Mouse (Mus musculus) CH12.LX (cell line): ENCODE measurements around the gene Rab4a.

Experiments
- BHLHE40 ChIP-seq: IDR thresholded peaks from 2 replicates; pipeline ENCODE4 v1.6.1; 2011; ENCODE audit warnings: mild to moderate bottlenecking, low read depth, low read length, improper control_type of control experiment
- CTCF ChIP-seq, 2 experiments: IDR thresholded peaks in 1 of 2; conservative IDR thresholded peaks in 1 of 2; 2 replicates each; pipeline ENCODE4 v1.5.1; 2011 to 2012; ENCODE audit warnings: low read depth in 2 of 2, low read length in 2 of 2, improper control_type of control experiment in 1 of 2, inconsistent platforms in 1 of 2, mild to moderate bottlenecking in 1 of 2, moderate library complexity in 1 of 2
- E2F4 ChIP-seq: IDR thresholded peaks from 2 replicates; pipeline ENCODE4 v1.6.1; 2011; ENCODE audit warnings: low read depth, low read length, improper control_type of control experiment; ENCODE audit not compliant: insufficient replicate concordance
- MAFK ChIP-seq: IDR thresholded peaks from 2 replicates; pipeline ENCODE4 v1.6.1; 2011; ENCODE audit warnings: low read length, improper control_type of control experiment; ENCODE audit not compliant: insufficient replicate concordance
- POLR2A ChIP-seq: IDR thresholded peaks from 2 replicates; pipeline ENCODE4 v1.6.1; 2011; ENCODE audit warnings: low read depth, mild to moderate bottlenecking, improper control_type of control experiment, low read length
- SIN3A ChIP-seq: IDR thresholded peaks from 2 replicates; pipeline ENCODE4 v1.6.1; 2012; ENCODE audit warnings: low read length, improper control_type of control experiment, inconsistent platforms
- TCF12 ChIP-seq: IDR thresholded peaks from 2 replicates; pipeline ENCODE4 v1.6.1; 2014; ENCODE audit warnings: low read depth, mild to moderate bottlenecking, inconsistent platforms, low read length, improper control_type of control experiment
- ZKSCAN1 ChIP-seq: IDR thresholded peaks from 2 replicates; pipeline ENCODE4 v1.6.1; 2012; ENCODE audit warnings: low read depth, inconsistent platforms, low read length, improper control_type of control experiment, borderline replicate concordance

DNA sequence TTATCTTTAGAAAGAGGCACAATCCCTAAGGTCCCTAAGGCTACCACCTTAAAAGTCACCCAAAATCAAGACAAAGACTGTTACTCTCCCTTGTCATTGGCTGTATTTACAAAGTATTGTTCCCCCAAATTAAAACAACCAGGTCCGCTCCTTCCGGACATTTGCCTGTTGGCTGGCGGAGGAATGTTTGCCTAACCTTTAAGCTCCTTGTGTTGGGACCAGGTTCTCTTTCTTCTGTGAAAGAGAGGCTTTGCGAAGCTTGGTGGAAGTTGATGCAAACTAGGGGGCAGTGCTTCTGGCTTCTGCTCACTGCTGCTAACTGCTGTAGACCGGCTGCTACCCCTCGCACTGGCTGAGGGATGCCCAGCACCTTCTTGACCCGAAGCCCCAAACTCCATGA lies 2.9 kb downstream of the Rab4a start:
- TF ChIP-seq POLR2A = no peak
- no peak for TF ChIP-seq SIN3A
- TF ChIP-seq CTCF (conservative IDR thresholded peaks at IDR 0.05 in 1 of 2, IDR thresholded peaks at IDR 0.05 in 1 of 2; ENCODE audit: low read depth in 2 of 2, low read length in 2 of 2) = no peak
- no peak for TF ChIP-seq ZKSCAN1
- TF ChIP-seq BHLHE40 = no peak
- TF ChIP-seq E2F4 = no peak
- no peak for TF ChIP-seq MAFK
- no peak for TF ChIP-seq TCF12
